Mouse (Mus musculus) erythroblast, embryonic 14.5 days (primary cell): ENCODE measurements around the gene Samd4. TPM values are rescaled to one million over a fixed set of nuclear protein-coding genes. Genes with fewer than 3 reads are reported as not detected.

Source experiments
- H3K27me3 ChIP-seq: 2 replicates; pipeline ENCODE4 v1.6.1; 2012; ENCODE audit warnings: inconsistent platforms; ENCODE audit not compliant: control insufficient read depth
- H3K36me3 ChIP-seq: 2 replicates; pipeline ENCODE4 v1.6.1; 2012; ENCODE audit warnings: mild to moderate bottlenecking, inconsistent platforms; ENCODE audit not compliant: control insufficient read depth
- H3K4me1 ChIP-seq: 2 replicates; pipeline ENCODE4 v1.6.1; 2012; ENCODE audit warnings: inconsistent platforms; ENCODE audit not compliant: control insufficient read depth
- H3K4me3 ChIP-seq: replicated peaks from 2 replicates; pipeline ENCODE3; 2012; ENCODE audit warnings: moderate library complexity, mild to moderate bottlenecking, inconsistent platforms
- H3K9me3 ChIP-seq: 2 replicates; pipeline ENCODE4 v1.6.1; 2012; ENCODE audit warnings: low read length, inconsistent platforms, mixed read lengths; ENCODE audit not compliant: control insufficient read depth
- GATA1 ChIP-seq: IDR thresholded peaks from 2 replicates; pipeline ENCODE4 v1.6.1; 2012; ENCODE audit warnings: low read length, inconsistent platforms, mixed read lengths
- TAL1 ChIP-seq: IDR thresholded peaks from 3 replicates; pipeline ENCODE4 v1.6.1; 2012; ENCODE audit warnings: low read length, inconsistent platforms, mixed read lengths
- polyA plus RNA-seq: library from polyadenylated mRNA; stranded (reverse); fragments of >175 nt; gene quantifications from 2 replicates; pipeline ENCODE4 v1.2.3, GENCODE M21; 2012

Samd4 gene
- polyA plus RNA-seq, 1 experiment, result 0.14 TPM

DNA sequence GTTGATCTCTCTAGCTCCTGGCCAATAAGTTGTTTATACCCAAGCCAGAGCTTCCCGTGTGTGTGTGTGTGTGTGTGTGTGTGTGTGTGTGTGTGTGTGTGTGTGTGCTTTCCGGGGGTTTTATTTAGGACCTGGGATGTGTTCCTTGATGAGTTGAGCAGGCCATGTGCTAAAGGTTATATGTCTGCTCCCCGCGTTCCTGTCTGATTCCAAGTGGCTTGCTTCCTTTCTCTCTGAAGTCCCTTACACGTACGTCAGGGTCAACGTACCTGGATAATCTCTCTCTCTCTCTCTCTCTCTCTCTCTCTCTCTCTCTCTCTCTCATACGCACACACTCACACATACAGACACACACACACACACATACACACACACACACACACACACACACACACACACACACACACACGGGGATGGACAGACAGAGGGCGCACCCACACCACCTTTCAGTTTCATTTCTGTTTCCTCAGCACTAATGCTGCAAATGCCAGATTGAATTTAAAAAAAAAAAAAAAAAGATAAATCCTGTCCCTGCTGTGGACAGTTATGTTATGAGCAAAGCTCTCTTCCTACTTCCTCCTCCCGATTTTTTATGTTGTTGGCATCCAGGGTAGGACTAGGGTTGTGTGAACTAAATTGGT is 117.6 kb downstream of the Samd4 start:
- Histone ChIP-seq H3K9me3 (no peaks in the 10 kb centered on the region), H3K4me1 (no peaks in the 10 kb centered on the region), H3K4me3 (no peak overlapping the region), H3K27me3 (peaks cover 12% of the 10 kb centered on the region), H3K36me3 (no peaks in the 10 kb centered on the region)
- TF ChIP-seq GATA1 (no peak), TAL1 (no peak)

DNA sequence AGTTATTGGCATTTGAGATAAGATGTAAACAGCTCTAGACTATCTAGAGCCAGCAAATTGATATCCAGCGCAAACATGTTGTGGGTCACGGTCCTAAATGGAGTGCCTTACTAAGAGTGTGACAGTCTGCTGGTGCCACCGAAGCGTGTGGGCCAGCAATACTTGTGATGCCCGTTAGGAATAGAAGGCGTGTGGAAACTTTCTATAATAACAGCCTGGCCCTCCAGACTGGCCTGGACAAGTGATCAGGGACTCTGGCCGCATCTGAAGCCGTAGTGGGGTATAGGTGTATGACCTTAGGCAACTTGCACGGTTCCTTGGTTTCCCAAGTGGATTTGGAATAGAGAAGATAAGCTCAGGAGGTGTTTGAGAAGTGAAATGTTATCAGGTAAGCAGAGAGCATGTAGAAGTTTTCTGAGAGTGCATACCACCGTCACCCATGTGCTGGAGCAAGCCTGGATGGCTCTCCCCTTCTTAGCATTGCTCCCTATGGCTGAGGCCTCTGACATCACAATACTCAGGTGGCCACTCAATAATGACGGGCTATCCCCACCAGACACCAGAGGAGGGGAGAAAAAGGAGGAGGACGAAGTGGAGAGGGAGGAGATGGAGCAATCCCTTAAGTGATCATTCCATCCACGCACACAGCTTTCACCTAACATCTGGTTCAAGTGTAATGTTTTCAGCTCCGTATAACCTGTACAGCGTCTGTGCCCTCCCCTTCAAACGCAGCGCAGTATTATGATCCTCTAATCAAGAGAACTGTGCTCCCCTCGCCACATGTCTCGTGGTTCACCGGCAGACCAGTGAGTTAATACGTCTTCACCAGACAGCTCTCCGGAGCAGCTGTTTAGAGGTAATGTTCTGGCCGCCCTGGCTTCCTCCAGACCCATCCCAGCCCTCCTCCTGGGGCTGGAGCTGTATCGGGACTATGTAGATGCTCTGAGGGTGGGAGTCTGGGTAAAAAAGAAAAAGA is 118.4 kb downstream of the Samd4 start:
- H3K36me3 ChIP-seq, result no peaks in the 10 kb centered on the region
- no peak overlapping the region for H3K4me3 ChIP-seq
- peaks cover 14% of the 10 kb centered on the region for H3K27me3 ChIP-seq
- TF ChIP-seq GATA1 (no peak), TAL1 (no peak)
- H3K4me1 ChIP-seq, result no peaks in the 10 kb centered on the region
- H3K9me3 ChIP-seq, result no peaks in the 10 kb centered on the region

DNA sequence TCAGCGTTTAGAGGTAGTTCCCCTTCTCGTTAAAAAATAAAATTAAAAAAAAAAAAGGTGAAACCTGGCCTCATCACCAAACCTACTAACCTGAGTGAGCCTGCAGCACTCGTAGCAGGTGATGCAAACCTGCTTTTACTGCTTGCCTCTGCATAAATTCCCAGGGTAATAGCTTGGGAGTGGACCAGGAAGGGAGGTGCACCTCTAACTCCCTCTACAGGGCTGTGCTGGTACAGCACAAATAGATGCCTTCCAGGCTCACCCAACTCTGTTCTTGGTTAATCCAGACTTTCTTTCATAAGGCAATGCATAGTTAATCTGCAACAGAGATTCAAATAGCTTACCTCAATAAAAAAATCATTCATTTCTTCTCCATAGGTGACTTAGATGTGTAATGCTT is 121.5 kb downstream of the Samd4 start:
- Histone ChIP-seq H3K9me3 (no peaks in the 10 kb centered on the region), H3K4me3 (no peak overlapping the region), H3K36me3 (no peaks in the 10 kb centered on the region), H3K4me1 (no peaks in the 10 kb centered on the region), H3K27me3 (peaks cover 9% of the 10 kb centered on the region)
- TF ChIP-seq GATA1 (no peak), TAL1 (no peak)

DNA sequence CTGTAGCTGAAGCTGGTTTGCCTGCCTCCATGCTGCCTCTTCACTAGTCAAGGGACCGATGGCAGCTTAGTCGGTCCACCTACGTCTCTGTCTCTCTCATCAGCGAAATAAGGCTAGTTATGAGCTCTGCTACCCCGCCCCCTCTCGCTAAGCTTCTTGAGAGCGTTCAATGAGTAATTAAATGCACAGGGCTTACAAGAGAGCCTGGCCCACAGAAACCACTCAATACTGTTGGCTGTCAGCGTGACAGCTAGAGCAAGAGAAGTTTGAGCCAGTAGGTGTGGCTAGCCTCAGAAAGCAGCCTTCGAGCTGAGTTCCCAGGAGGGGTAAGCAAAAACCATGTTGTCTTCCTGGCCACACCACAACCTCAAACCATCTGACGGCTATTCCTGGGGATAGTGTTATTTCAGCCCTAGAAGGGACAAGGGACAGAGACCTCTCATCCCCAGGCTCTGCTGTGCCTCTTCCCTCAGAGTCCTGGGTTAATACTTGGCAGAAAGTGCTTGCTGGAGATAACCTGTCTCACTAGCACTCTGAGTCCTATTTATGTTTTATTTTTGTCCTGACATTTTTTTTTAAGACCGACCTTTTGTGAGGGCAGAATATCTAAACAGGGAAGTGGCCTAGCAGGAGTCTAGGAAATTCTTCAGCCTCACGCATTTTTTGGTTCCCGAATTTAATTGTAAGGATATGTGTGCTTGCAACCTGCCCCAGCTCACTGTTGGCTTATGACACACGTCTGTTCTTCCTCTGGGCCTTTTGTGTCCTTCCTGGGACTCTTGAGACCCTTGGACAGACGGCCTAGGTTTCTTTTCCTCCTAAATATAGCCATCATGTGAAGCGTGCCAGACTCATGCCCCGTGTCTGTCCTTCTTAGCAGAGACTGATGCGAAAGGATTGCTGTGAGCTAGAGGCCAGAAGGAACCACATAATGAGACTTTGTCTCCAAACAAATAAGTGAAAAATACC is 128.8 kb downstream of the Samd4 start:
- no peaks in the 10 kb centered on the region for H3K9me3 ChIP-seq
- peak overlapping the region; percentile 5 for H3K4me3 ChIP-seq
- no peak for TF ChIP-seq GATA1
- TF ChIP-seq TAL1, result no peak
- no peaks in the 10 kb centered on the region; the same call in 1 of the 2 replicates for H3K36me3 ChIP-seq
- peaks cover 17% of the 10 kb centered on the region for H3K4me1 ChIP-seq
- H3K27me3 ChIP-seq, result peaks cover 29% of the 10 kb centered on the region

DNA sequence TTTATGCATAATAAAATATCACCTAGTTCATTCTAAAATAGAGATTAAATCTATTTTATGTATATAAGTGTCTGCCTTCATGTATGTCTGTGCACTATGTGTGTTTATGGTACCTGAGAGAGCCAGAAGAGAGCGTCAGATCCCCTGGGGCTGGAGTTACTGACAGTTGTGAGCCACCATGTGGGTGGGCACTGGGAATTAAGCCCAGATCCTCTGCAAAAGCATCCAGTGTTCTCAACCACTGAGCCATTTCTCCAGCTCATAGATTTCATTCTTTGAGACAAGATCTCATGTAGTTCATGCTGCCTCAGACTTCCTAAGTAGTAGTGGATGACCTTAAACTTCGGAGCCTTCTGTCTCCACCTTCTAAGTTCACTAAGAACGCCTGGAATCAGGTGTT is 133.0 kb downstream of the Samd4 start:
- TF ChIP-seq GATA1, result no peak
- no peak for TF ChIP-seq TAL1
- Histone ChIP-seq H3K4me3 (no peak overlapping the region), H3K27me3 (peaks cover 16% of the 10 kb centered on the region), H3K9me3 (no peaks in the 10 kb centered on the region), H3K4me1 (peaks cover 57% of the 10 kb centered on the region), H3K36me3 (peaks cover 2% of the 10 kb centered on the region; the same call in 1 of the 2 replicates)

DNA sequence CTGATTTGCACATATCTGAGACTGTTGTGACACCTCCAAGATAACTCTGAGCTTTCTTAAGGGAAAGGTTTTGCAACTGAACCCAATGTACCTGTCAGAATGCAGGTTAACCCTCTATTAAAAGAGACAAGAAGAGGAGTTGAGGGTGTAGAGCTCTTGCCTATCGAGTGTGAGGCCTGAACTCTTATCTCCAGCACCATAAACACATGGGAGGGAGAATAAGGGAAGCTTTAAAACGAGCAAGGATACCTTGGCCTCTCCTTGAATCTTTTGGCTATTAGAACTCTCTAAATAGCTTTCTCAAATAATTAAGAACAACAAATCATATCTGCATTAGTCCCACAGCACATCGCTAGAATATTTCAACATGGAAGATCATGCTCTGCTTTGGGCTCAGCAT is 135.0 kb downstream of the Samd4 start:
- TF ChIP-seq TAL1, result peak; percentile 88
- peak; percentile 98 for TF ChIP-seq GATA1
- Histone ChIP-seq H3K27me3 (peaks cover 3% of the 10 kb centered on the region; the same call in 1 of the 2 replicates), H3K4me1 (peaks cover 60% of the 10 kb centered on the region), H3K4me3 (peak overlapping the region; percentile 50), H3K9me3 (no peaks in the 10 kb centered on the region), H3K36me3 (peaks cover 2% of the 10 kb centered on the region; the same call in 1 of the 2 replicates)

DNA sequence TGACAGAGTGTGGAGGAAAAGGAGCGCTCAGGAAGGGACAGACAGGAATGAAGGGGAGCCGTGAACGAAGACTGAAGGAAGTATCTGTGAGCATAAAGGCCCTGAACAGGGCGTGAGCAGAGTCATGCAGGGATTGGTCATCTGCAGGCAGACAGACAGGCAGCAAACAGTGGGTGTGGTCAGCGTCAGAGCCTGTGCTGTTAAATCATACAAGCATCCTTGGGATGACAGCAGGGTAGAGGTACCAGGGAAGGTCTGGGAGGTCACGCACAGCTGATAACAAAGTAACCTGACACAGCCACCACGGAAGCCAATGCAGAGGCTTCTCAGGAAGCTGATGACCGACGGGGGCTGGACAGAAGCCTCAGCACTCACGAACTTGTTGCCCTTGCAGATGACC is 138.2 kb downstream of the Samd4 start:
- peaks cover 10% of the 10 kb centered on the region for H3K27me3 ChIP-seq
- TF ChIP-seq TAL1 (no peak), GATA1 (no peak)
- peaks cover 2% of the 10 kb centered on the region; the same call in 1 of the 2 replicates for H3K36me3 ChIP-seq
- no peak overlapping the region for H3K4me3 ChIP-seq
- no peaks in the 10 kb centered on the region for H3K9me3 ChIP-seq
- H3K4me1 ChIP-seq, result peaks cover 58% of the 10 kb centered on the region

DNA sequence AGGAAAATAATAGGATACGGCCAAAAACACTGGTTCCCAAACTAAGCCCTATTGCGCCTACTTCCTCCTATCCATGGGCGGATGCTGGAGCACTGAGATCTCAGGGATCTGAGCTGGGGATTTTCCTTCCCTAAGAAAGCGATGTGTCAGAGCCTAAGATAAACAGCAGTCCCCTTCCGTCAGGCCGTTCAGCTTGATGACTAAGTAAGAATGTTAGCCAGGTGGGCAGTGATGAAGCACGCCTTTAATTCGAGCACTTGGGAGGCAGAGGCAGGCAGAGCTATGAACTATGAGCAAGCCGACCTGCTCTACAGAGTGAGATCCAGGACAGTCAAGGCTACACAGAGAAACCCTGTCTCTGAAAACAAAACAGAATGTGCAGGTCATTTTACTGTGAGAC is 140.9 kb downstream of the Samd4 start:
- H3K9me3 ChIP-seq, result no peaks in the 10 kb centered on the region

More for the DNA sequence above, 140.9 kb downstream of the Samd4 start:
- Histone ChIP-seq H3K27me3 (peaks cover 15% of the 10 kb centered on the region), H3K36me3 (no peaks in the 10 kb centered on the region), H3K4me3 (no peak overlapping the region), H3K4me1 (peaks cover 32% of the 10 kb centered on the region)
- TF ChIP-seq GATA1 (no peak), TAL1 (no peak)
